Mouse (Mus musculus): Measurements from ENCODE around the gene Cabp4. TPM values are rescaled to one million over a fixed set of nuclear protein-coding genes. Genes with fewer than 3 reads are reported as not detected.

The Cabp4 gene
- total and polyA plus RNA-seq, 3 experiments = 2.8 to 11.8 (median 6.4) TPM

DNA sequence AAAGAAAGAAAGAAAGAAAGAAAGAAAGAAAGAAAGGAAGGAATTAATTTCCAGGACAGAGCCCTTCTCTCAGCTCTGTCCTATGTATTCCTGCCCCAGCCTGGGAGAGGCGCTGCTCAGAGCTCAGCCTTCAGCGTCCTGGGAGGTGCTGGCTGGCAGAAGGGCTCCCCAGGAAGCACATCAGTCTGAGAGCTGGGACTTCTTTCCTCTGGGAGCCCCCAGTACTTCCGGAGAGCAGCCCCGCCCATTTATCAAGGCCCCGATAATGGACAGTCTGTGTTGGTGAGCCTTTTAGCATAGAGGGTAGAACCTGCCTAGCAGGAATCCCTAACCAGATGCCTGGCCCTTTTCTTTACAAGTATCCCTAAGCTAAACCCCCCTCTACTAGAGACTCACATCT lies 55.7 kb downstream of the Cabp4 start:
- no peaks in the 10 kb centered on the region for H3K79me2 ChIP-seq (replicated peaks; ENCODE audit: control insufficient read depth, extremely low read depth, insufficient read depth, poor library complexity, severe bottlenecking)
- TF ChIP-seq ZNF384 (IDR thresholded peaks at IDR 0.05; ENCODE audit: low read depth, low read length) = no peak
- TF ChIP-seq CHD2 (IDR thresholded peaks at IDR 0.05; ENCODE audit: low read length) = no peak
- no peak for TF ChIP-seq JUN (IDR thresholded peaks at IDR 0.05; ENCODE audit: insufficient read depth, low read depth, low read length)
- TF ChIP-seq E2F4 (IDR thresholded peaks at IDR 0.05; ENCODE audit: insufficient replicate concordance, low read depth, low read length) = no peak
- TF ChIP-seq JUND (conservative IDR thresholded peaks at IDR 0.05; ENCODE audit: low read depth, low read length) = no peak
- TF ChIP-seq TCF12 (IDR thresholded peaks at IDR 0.05; ENCODE audit: low read depth, low read length) = no peak
- TF ChIP-seq GABPA (IDR thresholded peaks at IDR 0.05; ENCODE audit: insufficient replicate concordance, low read depth, low read length) = no peak
- in situ Hi-C loops (cut with MboI; ENCODE audit: low pct_ligation_motif_present, low pct_unique_long_range_greater_than_20kb, low sequenced_read_pairs) (loop anchor here (5.0 kb wide), 2 partner anchors 36 to 71 kb away; no protein-coding TSS in a partner anchor), dilution Hi-C loops (cut with MboI; ENCODE audit: extremely low pct_ligation_motif_present, extremely low pct_unique_long_range_greater_than_20kb, low sequenced_read_pairs) (no loop called here)
- no peak overlapping the region for H3K27ac ChIP-seq (ENCODE audit: insufficient read depth, low read depth)
- no peaks in the 10 kb centered on the region for H3K9me3 ChIP-seq (replicated peaks; ENCODE audit: low read length)
- H3K27me3 ChIP-seq (replicated peaks) = peaks cover 48% of the 10 kb centered on the region
- H3K36me3 ChIP-seq (replicated peaks in 1 of 2; ENCODE audit: control insufficient read depth in 1 of 2, insufficient read depth in 1 of 2, low read length in 1 of 2) = no peaks in the 10 kb centered on the region
- no peak overlapping the region for H3K4me3 ChIP-seq (replicated peaks in 1 of 3; ENCODE audit: low read depth in 2 of 3, low read length in 2 of 3, poor library complexity in 1 of 3)
- H3K9ac ChIP-seq (ENCODE audit: insufficient read depth, low read depth) = no peak overlapping the region
- DNase-seq (ENCODE audit: extremely low read depth) = no peak
- H3K4me1 ChIP-seq (ENCODE audit: control insufficient read depth in 1 of 2, insufficient read depth in 2 of 2) = no peaks in the 10 kb centered on the region
- H3K4me2 ChIP-seq (ENCODE audit: insufficient read depth, low read depth, poor library complexity, severe bottlenecking) = no peak overlapping the region

GRCm38 (mm10) chr19:4087090-4087489 lies 56.7 kb downstream of the Cabp4 start:
- Histone ChIP-seq H3K4me2 (ENCODE audit: insufficient read depth, low read depth, poor library complexity, severe bottlenecking) (no peak overlapping the region), H3K27me3 (replicated peaks) (peaks cover 56% of the 10 kb centered on the region), H3K79me2 (replicated peaks; ENCODE audit: control insufficient read depth, extremely low read depth, insufficient read depth, poor library complexity, severe bottlenecking) (no peaks in the 10 kb centered on the region), H3K9ac (ENCODE audit: insufficient read depth, low read depth) (no peak overlapping the region), H3K4me3 (replicated peaks in 1 of 3; ENCODE audit: low read depth in 2 of 3, low read length in 2 of 3, poor library complexity in 1 of 3) (no peak overlapping the region), H3K27ac (ENCODE audit: insufficient read depth, low read depth) (no peak overlapping the region), H3K9me3 (replicated peaks; ENCODE audit: low read length) (no peaks in the 10 kb centered on the region), H3K4me1 (ENCODE audit: control insufficient read depth in 1 of 2, insufficient read depth in 2 of 2) (no peaks in the 10 kb centered on the region), H3K36me3 (replicated peaks in 1 of 2; ENCODE audit: control insufficient read depth in 1 of 2, insufficient read depth in 1 of 2, low read length in 1 of 2) (no peaks in the 10 kb centered on the region)
- no peak for DNase-seq (ENCODE audit: extremely low read depth)
- in situ Hi-C loops (cut with MboI; ENCODE audit: low pct_ligation_motif_present, low pct_unique_long_range_greater_than_20kb, low sequenced_read_pairs) (loop anchor here (5.0 kb wide), 2 partner anchors 35 to 70 kb away; no protein-coding TSS in a partner anchor), dilution Hi-C loops (cut with MboI; ENCODE audit: extremely low pct_ligation_motif_present, extremely low pct_unique_long_range_greater_than_20kb, low sequenced_read_pairs) (no loop called here)
- no peak for TF ChIP-seq RCOR1 (conservative IDR thresholded peaks at IDR 0.05; ENCODE audit: low read depth, low read length)
- no peak for TF ChIP-seq SMC3 (IDR thresholded peaks at IDR 0.05; ENCODE audit: low read depth, low read length)
- no peak for TF ChIP-seq IRF4 (IDR thresholded peaks at IDR 0.05; ENCODE audit: low read depth, low read length)
- no peak for TF ChIP-seq POLR2A (IDR thresholded peaks at IDR 0.05; ENCODE audit: low read depth, low read length)
- TF ChIP-seq ZKSCAN1 (IDR thresholded peaks at IDR 0.05; ENCODE audit: borderline replicate concordance, low read depth, low read length) = no peak
- no peak for TF ChIP-seq ELF1 (IDR thresholded peaks at IDR 0.05; ENCODE audit: low read depth, low read length)
- TF ChIP-seq ZNF384 (IDR thresholded peaks at IDR 0.05; ENCODE audit: low read depth, low read length) = no peak
- TF ChIP-seq MYC (IDR thresholded peaks at IDR 0.05; ENCODE audit: low read depth, low read length) = no peak
- TF ChIP-seq MEF2A (IDR thresholded peaks at IDR 0.05; ENCODE audit: borderline replicate concordance, low read depth, low read length) = no peak
- TF ChIP-seq GABPA (IDR thresholded peaks at IDR 0.05; ENCODE audit: insufficient replicate concordance, low read depth, low read length) = no peak

All from CH12.LX (cell line).